Mouse (Mus musculus) hindbrain, embryonic 16.5 days (tissue): ENCODE results near the gene Tgm1. TPM values are rescaled to one million over a fixed set of nuclear protein-coding genes. Genes with fewer than 3 reads are reported as not detected.

Experiments
- ATAC-seq: fragments of 200-750 bp; cut with Nextera tagmentation; 2 replicates; pipeline ENCODE4 v1.8.0; 2017; ENCODE audit warnings: moderate TSS enrichment, moderate library complexity
- H3K27ac ChIP-seq: fragments of 300-500 bp; sonication (generic); 2 replicates; pipeline ENCODE4 v1.5.1; 2014; ENCODE audit warnings: low read depth, mild to moderate bottlenecking, control low read depth, low read length, moderate library complexity
- H3K27me3 ChIP-seq: fragments of 300-500 bp; sonication (generic); replicated peaks from 2 replicates; pipeline ENCODE4 v1.6.1; 2014; ENCODE audit warnings: low read length; ENCODE audit not compliant: control insufficient read depth, insufficient read depth
- H3K36me3 ChIP-seq: fragments of 300-500 bp; sonication (generic); 2 replicates; pipeline ENCODE4 v1.6.1; 2014; ENCODE audit warnings: mild to moderate bottlenecking, low read length, moderate library complexity, mixed read lengths; ENCODE audit not compliant: control insufficient read depth, insufficient read depth
- H3K4me1 ChIP-seq: fragments of 300-500 bp; sonication (generic); 2 replicates; pipeline ENCODE4 v1.6.1; 2014; ENCODE audit warnings: low read depth, low read length; ENCODE audit not compliant: control insufficient read depth, insufficient read depth
- H3K4me2 ChIP-seq: fragments of 300-500 bp; sonication (generic); 2 replicates; pipeline ENCODE4 v1.6.1; 2014; ENCODE audit warnings: mild to moderate bottlenecking, low read length, control low read depth, moderate library complexity
- H3K4me3 ChIP-seq: fragments of 300-500 bp; sonication (generic); 2 replicates; pipeline ENCODE4 v1.5.1; 2014; ENCODE audit warnings: mild to moderate bottlenecking, low read length, control low read depth, moderate library complexity
- H3K9ac ChIP-seq: fragments of 300-500 bp; sonication (generic); 2 replicates; pipeline ENCODE4 v1.6.1; 2014; ENCODE audit warnings: low read depth, mild to moderate bottlenecking, control low read depth, low read length, moderate library complexity
- H3K9me3 ChIP-seq: fragments of 300-500 bp; sonication (generic); 2 replicates; pipeline ENCODE4 v1.6.1; 2014; ENCODE audit warnings: mild to moderate bottlenecking, low read length, moderate library complexity; ENCODE audit not compliant: control insufficient read depth
- WGBS: fragments of 180-500 bp; shearing (Covaris S2); extraction: QIAGEN DNeasy Blood & Tissue Kit; methylation state at CpG from one replicate; pipeline ENCODE4 v1.1.7; 2014; 5-methylcytosine and 5-hydroxymethylcytosine counted together
- polyA plus RNA-seq: library from polyadenylated mRNA; unstranded; fragments of >200 nt; fragmentation: Nextera tagmentation; extraction: Ambion mirVana; gene quantifications from 2 replicates; pipeline ENCODE4 v1.2.1, GENCODE M21; 2015

Tgm1 gene
- polyA plus RNA-seq, 1 experiment from 2014 or later: 0.41 TPM

- Histone ChIP-seq H3K4me3 (no peak overlapping the region), H3K36me3 (peaks cover 9% of the 10 kb centered on the region), H3K4me1 (peaks cover 3% of the 10 kb centered on the region), H3K9ac (no peak overlapping the region), H3K4me2 (no peak overlapping the region), H3K27ac (no peak overlapping the region), H3K9me3 (no peaks in the 10 kb centered on the region), H3K27me3 (peaks cover 3% of the 10 kb centered on the region; the same call in 1 of the 2 replicates)
- WGBS: 84% methylated on average over 8 of the region's 8 CpGs
- no peak for ATAC-seq
These were observed 3.2 kb upstream of the Tgm1 start for GRCm38 (mm10) chr14:55716884-55717283.

- H3K27ac ChIP-seq: no peak overlapping the region
- H3K27me3 ChIP-seq: peaks cover 3% of the 10 kb centered on the region; the same call in 1 of the 2 replicates
- no peak overlapping the region for H3K4me3 ChIP-seq
- 91% methylated on average over 6 of the region's 6 CpGs for WGBS
- H3K9me3 ChIP-seq: no peaks in the 10 kb centered on the region
- no peak overlapping the region for H3K4me2 ChIP-seq
- H3K9ac ChIP-seq: no peak overlapping the region
- peaks cover 9% of the 10 kb centered on the region for H3K36me3 ChIP-seq
- ATAC-seq: no peak
- H3K4me1 ChIP-seq: peaks cover 3% of the 10 kb centered on the region
These were observed 2.5 kb upstream of the Tgm1 start for GRCm38 (mm10) chr14:55716271-55716670.

GRCm38 (mm10) chr14:55714893-55715292 lies 1.2 kb upstream of the Tgm1 start:
- no peak overlapping the region for H3K27ac ChIP-seq
- no peak for ATAC-seq
- no peak overlapping the region for H3K4me2 ChIP-seq
- peaks cover 9% of the 10 kb centered on the region for H3K36me3 ChIP-seq
- no peaks in the 10 kb centered on the region for H3K4me1 ChIP-seq
- no peak overlapping the region for H3K9ac ChIP-seq
- H3K9me3 ChIP-seq: no peaks in the 10 kb centered on the region
- H3K27me3 ChIP-seq: peaks cover 3% of the 10 kb centered on the region; the same call in 1 of the 2 replicates
- WGBS: 29% methylated on average over 6 of the region's 6 CpGs
- H3K4me3 ChIP-seq: no peak overlapping the region

- WGBS: 14% methylated on average over 25 of the region's 25 CpGs
- Histone ChIP-seq H3K27me3 (peaks cover 3% of the 10 kb centered on the region; the same call in 1 of the 2 replicates), H3K4me1 (no peaks in the 10 kb centered on the region), H3K9ac (no peak overlapping the region), H3K4me2 (no peak overlapping the region), H3K9me3 (no peaks in the 10 kb centered on the region), H3K36me3 (peaks cover 5% of the 10 kb centered on the region), H3K27ac (no peak overlapping the region), H3K4me3 (no peak overlapping the region)
- ATAC-seq: no peak
These were observed 558 bp downstream of the Tgm1 start for GRCm38 (mm10) chr14:55713007-55713728.

- no peaks in the 10 kb centered on the region for H3K9me3 ChIP-seq
- no peak overlapping the region for H3K9ac ChIP-seq
- no peak overlapping the region for H3K4me3 ChIP-seq
- H3K27me3 ChIP-seq: peaks cover 3% of the 10 kb centered on the region; the same call in 1 of the 2 replicates
- 84% methylated on average over 7 of the region's 7 CpGs for WGBS
- no peak for ATAC-seq
- H3K27ac ChIP-seq: no peak overlapping the region
- H3K4me1 ChIP-seq: no peaks in the 10 kb centered on the region
- no peaks in the 10 kb centered on the region for H3K36me3 ChIP-seq
- H3K4me2 ChIP-seq: no peak overlapping the region
These were observed 1.9 kb downstream of the Tgm1 start for GRCm38 (mm10) chr14:55711786-55712185.

- Histone ChIP-seq H3K27ac (no peak overlapping the region), H3K9ac (no peak overlapping the region), H3K4me1 (no peaks in the 10 kb centered on the region), H3K27me3 (peaks cover 3% of the 10 kb centered on the region; the same call in 1 of the 2 replicates), H3K9me3 (no peaks in the 10 kb centered on the region), H3K36me3 (no peaks in the 10 kb centered on the region), H3K4me3 (no peak overlapping the region), H3K4me2 (no peak overlapping the region)
- ATAC-seq: no peak
- WGBS: 87% methylated on average over 4 of the region's 4 CpGs
These were observed 4.2 kb downstream of the Tgm1 start for GRCm38 (mm10) chr14:55709509-55709908.

- Histone ChIP-seq H3K9me3 (no peaks in the 10 kb centered on the region), H3K27ac (no peak overlapping the region), H3K27me3 (no peaks in the 10 kb centered on the region), H3K4me2 (no peak overlapping the region), H3K4me1 (no peaks in the 10 kb centered on the region), H3K4me3 (no peak overlapping the region), H3K36me3 (no peaks in the 10 kb centered on the region), H3K9ac (no peak overlapping the region)
- no peak for ATAC-seq
- 84% methylated on average over 5 of the region's 5 CpGs for WGBS
These were observed 6.3 kb downstream of the Tgm1 start for GRCm38 (mm10) chr14:55707397-55707796.

- no peak for ATAC-seq
- H3K9ac ChIP-seq: no peak overlapping the region
- WGBS: 90% methylated on average over 8 of the region's 8 CpGs
These were observed 7.6 kb downstream of the Tgm1 start for GRCm38 (mm10) chr14:55706051-55706600.

GRCm38 (mm10) chr14:55702761-55703160 lies 11.0 kb downstream of the Tgm1 start:
- ATAC-seq: no peak
- Histone ChIP-seq H3K27ac (no peak overlapping the region), H3K4me1 (no peaks in the 10 kb centered on the region), H3K27me3 (no peaks in the 10 kb centered on the region), H3K4me2 (no peak overlapping the region), H3K4me3 (no peak overlapping the region), H3K36me3 (no peaks in the 10 kb centered on the region), H3K9me3 (no peaks in the 10 kb centered on the region), H3K9ac (no peak overlapping the region)
- 77% methylated on average over 6 of the region's 6 CpGs for WGBS

More at GRCm38 (mm10) chr14:55706051-55706600, 7.6 kb downstream of the Tgm1 start:
- H3K4me2 ChIP-seq: no peak overlapping the region
- no peaks in the 10 kb centered on the region for H3K4me1 ChIP-seq
- H3K27ac ChIP-seq: no peak overlapping the region
- no peaks in the 10 kb centered on the region for H3K9me3 ChIP-seq
- H3K27me3 ChIP-seq: no peaks in the 10 kb centered on the region
- H3K4me3 ChIP-seq: no peak overlapping the region
- no peaks in the 10 kb centered on the region for H3K36me3 ChIP-seq
